Mouse (Mus musculus): ENCODE measurements around the gene Fam181b. TPM values are rescaled to one million over a fixed set of nuclear protein-coding genes. Genes with fewer than 3 reads are reported as not detected.

Gene Fam181b
- total RNA-seq (2021), result 1 to 10 TPM; 5.4 to 5.7 TPM

DNA sequence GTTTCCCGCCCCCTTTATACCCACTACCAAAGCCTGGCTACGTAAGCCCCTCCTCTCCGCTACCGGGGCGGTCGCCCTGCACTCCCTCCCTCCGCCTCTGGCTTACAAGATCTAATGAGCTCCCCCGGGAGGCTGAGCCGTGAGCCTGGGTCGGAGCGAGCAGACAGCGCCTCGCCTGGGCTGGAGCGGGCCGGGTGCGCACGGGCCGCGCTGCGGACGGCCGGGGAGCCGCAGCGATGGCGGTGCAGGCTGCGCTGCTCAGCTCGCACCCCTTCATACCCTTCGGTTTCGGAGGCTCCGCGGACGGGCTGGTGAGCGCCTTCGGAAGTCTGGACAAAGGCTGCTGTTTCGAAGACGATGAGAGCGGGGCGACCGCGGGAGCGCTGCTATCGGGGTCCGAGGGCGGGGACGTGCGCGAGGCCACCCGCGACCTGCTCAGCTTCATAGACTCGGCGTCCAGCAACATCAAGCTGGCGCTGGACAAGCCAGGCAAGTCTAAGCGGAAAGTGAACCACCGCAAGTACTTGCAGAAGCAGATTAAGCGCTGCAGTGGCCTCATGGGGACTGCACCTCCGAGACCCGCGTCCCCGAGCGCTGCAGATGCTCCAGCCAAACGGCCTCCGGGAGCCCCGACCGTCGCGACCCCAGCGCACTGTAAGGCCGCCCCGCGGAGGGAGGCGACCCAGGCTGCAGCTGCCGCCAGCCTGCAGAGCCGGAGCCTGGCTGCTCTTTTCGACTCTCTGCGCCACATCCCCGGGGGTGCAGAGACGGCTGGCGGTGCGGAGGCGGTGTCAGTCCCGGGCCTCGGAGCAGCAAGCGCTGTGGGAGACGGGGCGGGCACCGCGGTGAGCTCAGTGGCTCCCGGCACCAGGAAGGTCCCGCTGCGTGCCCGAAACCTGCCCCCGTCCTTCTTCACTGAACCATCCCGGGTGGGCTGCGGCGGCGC lies at the start of gene Fam181b:
Fam181b (plus strand) TSS at position 81 of the 946 bp plus-strand sequence.
- DNase-seq, result peak; percentile 75

DNA sequence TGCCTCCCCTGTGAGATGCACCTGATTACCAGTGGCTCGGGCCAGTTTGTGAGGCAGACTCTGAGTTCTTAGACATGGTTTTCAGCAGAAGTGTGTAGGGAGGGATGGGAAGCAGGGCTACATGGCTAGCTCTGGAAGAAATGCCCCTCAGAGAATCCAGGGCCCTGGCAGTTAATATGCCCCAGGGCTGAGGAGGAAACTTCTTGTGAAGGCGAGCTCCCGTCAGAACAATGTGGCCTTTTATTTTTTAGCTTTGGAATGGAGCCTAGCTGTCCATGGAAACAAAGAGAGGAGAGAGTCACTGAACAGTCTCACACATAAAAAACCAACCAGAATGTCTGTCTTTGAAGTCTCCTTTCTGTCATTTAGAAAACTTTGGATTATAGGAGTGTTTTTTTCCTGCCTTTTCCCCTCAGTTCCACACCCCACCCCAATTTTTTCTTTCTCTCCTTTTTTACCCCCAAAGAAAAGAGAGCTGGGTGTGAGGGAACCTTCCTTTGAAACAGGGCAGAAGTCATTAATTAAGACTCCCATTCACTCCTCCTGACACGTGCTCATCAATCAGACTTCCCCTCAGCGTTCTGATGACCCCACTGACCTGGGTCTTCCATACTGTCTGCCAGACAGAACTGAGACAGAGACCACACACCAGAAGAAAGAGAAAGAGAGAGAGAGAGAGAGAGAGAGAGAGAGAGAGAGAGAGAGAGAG lies 41.7 kb upstream of the Fam181b start:
- no peak for DNase-seq

GRCm38 (mm10) chr7:93038472-93038828 lies 41.2 kb upstream of the Fam181b start:
- no peak for DNase-seq

DNA sequence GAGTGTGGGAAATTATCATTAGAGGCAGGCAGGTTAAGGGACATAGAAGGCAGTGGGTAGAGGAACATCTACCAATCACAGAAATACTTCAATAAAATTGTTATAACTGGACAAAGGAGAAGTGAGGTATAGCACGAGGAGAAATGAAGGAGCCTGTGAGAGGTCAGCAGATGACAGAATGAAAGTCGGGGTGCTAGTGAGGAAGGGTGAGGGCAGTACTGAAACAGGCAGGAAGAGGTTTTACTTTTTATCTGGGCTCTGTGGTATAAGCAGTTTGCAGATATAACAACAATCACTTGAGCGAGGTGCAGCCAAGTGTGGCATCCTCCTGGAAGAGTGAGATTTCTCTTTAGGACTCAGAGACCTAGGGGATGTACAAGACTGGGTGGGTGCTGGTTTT lies 40.1 kb upstream of the Fam181b start:
- no peak for DNase-seq

GRCm38 (mm10) chr7:93044359-93044758 lies 35.3 kb upstream of the Fam181b start:
- DNase-seq, result no peak

DNA sequence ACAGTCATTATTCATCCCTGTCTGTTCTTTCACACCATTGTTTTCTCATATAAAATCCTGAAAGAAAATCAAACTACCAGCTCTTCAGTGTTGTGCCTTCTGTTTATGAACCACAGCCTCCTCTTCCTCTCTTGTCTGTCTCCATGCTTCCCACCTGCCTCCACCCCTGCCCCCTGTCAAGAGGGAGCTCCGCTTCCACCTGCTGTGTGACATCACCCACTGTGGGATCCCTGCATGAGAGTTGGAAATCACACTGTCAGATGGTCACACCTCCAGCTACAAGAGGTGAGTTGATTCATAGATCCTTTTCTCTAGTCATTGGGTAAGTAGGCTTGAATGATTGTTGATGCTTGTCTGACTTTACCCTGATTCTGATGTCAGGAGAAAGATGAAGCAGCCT lies 34.9 kb upstream of the Fam181b start:
- no peak for DNase-seq

DNA sequence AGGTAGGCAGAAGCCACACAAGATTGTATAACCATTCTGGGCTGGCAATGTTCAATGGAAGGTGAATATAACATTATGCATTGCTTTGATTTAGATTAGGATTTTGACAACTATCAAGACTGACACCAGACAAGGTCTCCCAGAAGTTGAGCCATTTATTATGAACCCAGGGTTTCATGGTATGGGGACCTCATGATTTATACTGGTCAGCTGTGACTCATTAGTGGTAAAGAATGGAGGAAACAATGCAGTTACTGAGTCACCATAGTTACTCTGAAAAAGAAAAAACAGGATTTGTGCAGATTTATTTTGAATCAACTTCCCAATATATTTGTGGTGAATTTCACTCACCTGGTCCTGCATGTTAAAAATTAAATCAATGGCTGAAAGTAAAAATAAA lies 18.8 kb upstream of the Fam181b start:
- no peak for DNase-seq

DNA sequence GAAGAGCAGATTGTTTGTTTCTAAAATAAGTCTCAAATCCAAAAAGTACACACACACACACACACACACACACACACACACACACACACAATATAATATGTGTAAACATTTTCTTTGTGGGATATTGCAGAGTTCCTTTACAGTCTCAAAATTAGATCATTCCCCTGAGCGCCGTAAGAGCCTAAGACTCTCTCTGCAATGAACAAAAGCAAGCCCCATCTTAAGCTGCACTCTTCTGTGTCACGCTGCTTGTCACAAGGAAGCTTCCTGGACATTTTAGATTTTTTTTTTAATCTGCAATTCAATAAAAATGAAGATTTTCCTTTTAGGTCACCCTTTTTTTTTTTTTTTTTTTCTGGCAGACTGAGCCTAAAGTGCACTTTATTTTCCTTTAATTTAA lies 17.9 kb upstream of the Fam181b start:
- DNase-seq, result no peak

- no peak for DNase-seq
Observed at GRCm38 (mm10) chr7:93062189-93062588, 17.5 kb upstream of the Fam181b start.

GRCm38 (mm10) chr7:93067464-93068015 lies 12.1 kb upstream of the Fam181b start:
- no peak for DNase-seq

DNA sequence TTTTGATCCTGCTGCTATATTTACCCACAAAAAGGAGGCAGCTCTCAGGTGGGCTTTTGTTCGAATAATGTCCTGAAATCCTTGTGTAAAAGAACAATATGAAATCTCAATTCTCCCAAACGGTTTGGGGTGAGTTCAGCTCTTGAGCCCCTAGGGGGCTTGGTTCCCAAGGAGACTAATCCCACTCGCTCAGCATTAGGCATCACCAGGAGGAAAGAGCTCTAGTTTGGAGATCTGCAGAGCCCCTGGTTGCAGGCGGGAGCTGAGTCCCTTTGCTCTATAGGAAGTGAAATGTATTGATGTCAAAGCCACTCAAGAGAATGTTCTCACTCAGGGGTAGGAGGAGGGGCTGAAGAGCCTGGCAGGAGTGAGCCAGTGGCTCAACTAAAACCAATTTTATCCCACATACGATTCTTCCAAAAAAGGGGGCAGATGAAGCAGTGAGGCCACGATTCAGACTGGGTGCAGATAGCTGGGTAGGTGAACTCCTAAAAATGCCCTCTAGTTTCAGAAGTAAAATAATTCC lies 3.2 kb upstream of the Fam181b start:
- DNase-seq, result no peak

DNA sequence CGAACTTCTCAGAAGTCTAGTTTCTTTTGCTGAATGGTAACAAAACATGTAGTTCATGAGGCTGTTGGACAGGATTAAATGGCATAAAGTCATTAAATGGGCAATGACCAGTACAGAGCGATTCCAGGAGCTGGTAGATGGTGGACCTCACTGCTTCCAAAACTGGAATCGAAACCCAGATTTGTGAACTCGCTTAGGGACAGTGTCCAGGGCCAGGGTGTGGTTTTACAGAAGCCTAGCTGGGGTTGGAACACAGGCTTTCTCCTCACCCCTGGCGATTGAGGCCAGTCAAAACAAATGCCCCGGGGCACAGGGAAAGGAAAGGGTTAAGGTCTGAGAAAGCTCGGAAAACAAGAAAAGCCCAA lies 263 bp upstream of the Fam181b start:
- DNase-seq, result no peak

- no peak for DNase-seq
Observed at GRCm38 (mm10) chr7:93080731-93081430, 1.2 kb downstream of the Fam181b start.

- peak; percentile 85 for DNase-seq
Observed at GRCm38 (mm10) chr7:93093371-93094058, 13.8 kb downstream of the Fam181b start.

GRCm38 (mm10) chr7:93095511-93095910 lies 15.8 kb downstream of the Fam181b start:
- peak; percentile 63 for DNase-seq

- no peak for DNase-seq
Observed at GRCm38 (mm10) chr7:93104776-93105340, 25.2 kb downstream of the Fam181b start.

DNA sequence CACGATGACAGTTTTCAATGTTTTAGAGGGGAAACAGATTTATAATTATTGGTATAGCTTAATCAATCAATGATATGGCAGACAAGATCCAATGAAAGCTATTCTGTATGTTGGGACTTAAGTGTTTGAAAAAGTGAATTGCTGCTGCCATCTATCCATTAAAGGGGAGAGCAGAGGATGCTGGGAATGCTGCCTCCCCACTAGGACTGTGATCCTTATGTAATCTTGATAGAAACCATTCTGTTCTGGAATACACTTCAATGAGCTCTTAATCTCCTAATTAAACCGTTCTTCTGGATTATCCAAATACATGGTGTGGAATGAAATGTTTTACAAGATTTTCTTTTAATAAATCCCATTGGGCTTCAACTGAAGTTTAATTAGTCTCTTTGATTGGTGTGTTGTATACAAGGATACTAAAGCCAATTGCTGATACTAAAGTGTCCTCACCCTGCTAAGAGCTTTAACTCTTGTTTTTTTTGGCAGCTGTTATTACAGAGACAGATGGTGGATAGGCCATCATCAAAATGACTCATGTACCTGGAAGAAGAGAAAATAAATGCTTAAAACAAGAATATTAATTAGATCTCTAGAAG lies 30.8 kb downstream of the Fam181b start:
- no peak for DNase-seq

GRCm38 (mm10) chr7:93111056-93111455 lies 31.4 kb downstream of the Fam181b start:
- DNase-seq, result no peak

- no peak for DNase-seq
Observed at GRCm38 (mm10) chr7:93117561-93117960, 37.9 kb downstream of the Fam181b start.

GRCm38 (mm10) chr7:93123936-93124335 lies 44.3 kb downstream of the Fam181b start:
- DNase-seq, result no peak
